Mouse (Mus musculus) heart, adult 2 months (tissue): ENCODE data around the gene Opn4.
A peak's percentile ranks its signal among the peaks of the same experiment; 100 is the strongest.

ENCODE experiments used
- CTCF ChIP-seq: fragments of 200-600 bp; IDR thresholded peaks from 2 replicates; pipeline ENCODE4 v1.8.1; 2022; ENCODE audit warnings: antibody characterized with exemption, mild to moderate bottlenecking, moderate library complexity
- EP300 ChIP-seq: fragments of 200-500 bp; IDR thresholded peaks from 2 replicates; pipeline ENCODE4 v1.6.1; 2011; ENCODE audit warnings: low read depth, low read length, control low read depth; ENCODE audit not compliant: insufficient read depth
- POLR2A ChIP-seq: fragments of 200-500 bp; IDR thresholded peaks from 2 replicates; pipeline ENCODE4 v1.6.1; 2011; ENCODE audit warnings: mild to moderate bottlenecking, low read depth, low read length, control low read depth; ENCODE audit not compliant: insufficient read depth

- TF ChIP-seq EP300 (0 out of 2 replicates have a peak, but pooled peaks have one; percentile 4), POLR2A (no peak; the same call in 1 of the 2 replicates), CTCF (no peak)
Observed at GRCm38 (mm10) chr14:34566530-34566929, 33.4 kb downstream of the Opn4 start.
